Mouse (Mus musculus) megakaryocyte, embryonic 14.5 days (primary cell): ENCODE measurements around the gene Dock9.

Experiments used
- FLI1 ChIP-seq: IDR thresholded peaks from 2 replicates; pipeline ENCODE4 v1.6.1; 2012; ENCODE audit warnings: low read length, inconsistent platforms, mixed read lengths
- GATA1 ChIP-seq: IDR thresholded peaks from 3 replicates; pipeline ENCODE4 v1.6.1; 2012; ENCODE audit warnings: mixed read lengths, low read length, inconsistent platforms, borderline replicate concordance

- TF ChIP-seq GATA1 (no peak), FLI1 (no peak)
Measured at GRCm38 (mm10) chr14:121631934-121632333, 165.7 kb downstream of the Dock9 start.
